Mouse (Mus musculus) heart, adult 2 months (tissue): ENCODE data around the gene Rnase9.

Experiments used
- CTCF ChIP-seq: fragments of 200-600 bp; IDR thresholded peaks from 2 replicates; pipeline ENCODE4 v1.8.1; 2022; ENCODE audit warnings: antibody characterized with exemption, mild to moderate bottlenecking, moderate library complexity
- EP300 ChIP-seq: fragments of 200-500 bp; IDR thresholded peaks from 2 replicates; pipeline ENCODE4 v1.6.1; 2011; ENCODE audit warnings: low read depth, low read length, control low read depth; ENCODE audit not compliant: insufficient read depth
- POLR2A ChIP-seq: fragments of 200-500 bp; IDR thresholded peaks from 2 replicates; pipeline ENCODE4 v1.6.1; 2011; ENCODE audit warnings: mild to moderate bottlenecking, low read depth, low read length, control low read depth; ENCODE audit not compliant: insufficient read depth

DNA sequence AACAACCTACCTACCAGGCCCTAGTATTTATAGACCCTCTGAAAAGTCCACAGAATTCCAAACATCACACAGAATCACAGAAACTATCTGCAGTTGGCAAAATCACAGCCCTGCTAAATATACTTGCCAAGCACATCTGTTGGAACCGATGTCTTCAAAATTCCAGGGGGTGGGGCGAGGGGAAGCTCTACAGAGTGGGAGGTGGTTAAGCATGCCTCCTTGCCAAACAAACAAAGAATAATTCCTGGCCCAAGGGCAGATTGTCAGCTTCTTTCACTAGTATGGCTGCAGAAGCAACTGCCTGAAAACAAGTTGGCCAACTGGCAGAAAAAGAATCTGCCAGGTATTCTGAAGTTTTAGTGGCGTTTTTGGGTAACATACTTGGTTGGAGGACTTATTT, 24.4 kb downstream of the Rnase9 start:
- TF ChIP-seq CTCF (no peak), POLR2A (peak; percentile 19; the same call in 1 of the 2 replicates), EP300 (0 out of 2 replicates have a peak, but pooled peaks have one; percentile 53)
